Mouse (Mus musculus): ENCODE results near the gene Epb41l5.

- TF ChIP-seq CTCF (IDR thresholded peaks at IDR 0.05; ENCODE audit: insufficient read depth, low read depth, low read length) (no peak), POLR2A (IDR thresholded peaks at IDR 0.05; ENCODE audit: insufficient read depth, low read depth, low read length) (no peak)
These were observed 18.4 kb downstream of the Epb41l5 start for GRCm38 (mm10) chr1:119630428-119630827.

Measured in olfactory bulb, adult 2 months (tissue).